Mouse (Mus musculus): ENCODE data around the gene Cyyr1. TPM values are rescaled to one million over a fixed set of nuclear protein-coding genes. Genes with fewer than 3 reads are reported as not detected.
"Not testable (repeated sequence)": the region's sequence is repeated elsewhere in the genome, so short reads cannot be mapped to it uniquely, and the experiment has no call there.

Gene Cyyr1
- not detected for polyA plus RNA-seq (2017; shearing (Covaris generic))

DNA sequence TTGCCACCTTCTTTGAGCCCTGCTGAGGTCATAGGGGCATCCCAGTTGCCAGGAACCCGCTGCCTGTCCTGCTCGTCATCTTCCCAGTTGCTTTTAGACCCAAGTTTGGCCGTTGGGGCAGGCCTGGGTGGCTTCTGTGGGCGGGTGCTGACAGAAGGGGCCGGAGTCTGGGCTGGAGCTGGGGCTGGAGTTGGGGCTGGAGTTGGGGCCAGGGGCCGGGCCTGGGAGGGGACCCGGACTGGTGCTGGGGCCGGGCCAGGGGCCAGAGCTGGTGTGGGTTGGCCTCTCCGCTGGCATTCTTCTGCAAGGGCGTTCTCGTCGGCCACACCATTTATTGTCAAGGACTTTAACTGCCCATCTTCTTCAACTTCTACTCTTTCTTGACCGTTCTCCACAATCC, at the start of gene Cyyr1:
TSS of gene Cyyr1 (minus strand) at position 101 of the 400 bp plus-strand sequence.
- not testable (repeated sequence) for ATAC-seq

GRCm38 (mm10) chr16:85588844-85589243, 35.6 kb upstream of the Cyyr1 start:
- no peak for ATAC-seq

DNA sequence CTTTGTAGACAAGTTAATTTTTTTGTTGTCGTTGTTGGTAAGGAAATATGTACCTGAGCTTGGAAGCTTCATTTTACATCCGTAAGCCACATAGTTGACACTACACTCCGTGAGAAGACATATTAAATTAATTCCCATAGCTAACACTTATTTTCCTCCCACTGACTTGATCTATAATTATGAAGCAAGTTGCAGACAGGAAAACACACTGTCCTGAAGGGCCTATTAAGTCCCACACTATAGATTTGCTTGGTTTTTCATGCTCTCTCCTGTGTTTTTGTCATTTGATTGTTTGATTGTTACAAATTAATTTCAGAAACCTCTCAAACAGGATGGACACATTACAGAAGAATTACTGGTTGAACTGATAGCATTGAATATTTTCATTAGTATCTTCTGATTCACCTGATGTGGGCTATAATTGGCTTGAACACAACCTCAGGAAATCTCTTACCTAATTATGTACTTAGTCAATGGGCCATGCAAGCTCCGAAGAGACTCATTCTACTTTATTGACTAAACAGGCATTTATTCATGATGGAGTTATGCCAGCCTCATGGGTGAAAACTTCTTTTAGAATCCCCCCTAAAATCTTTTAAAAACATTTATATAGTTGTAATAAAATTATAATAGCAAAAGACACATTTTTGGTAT, 34.5 kb upstream of the Cyyr1 start:
- ATAC-seq = no peak

- ATAC-seq = no peak
These were observed 13.3 kb upstream of the Cyyr1 start for GRCm38 (mm10) chr16:85566474-85566873.

DNA sequence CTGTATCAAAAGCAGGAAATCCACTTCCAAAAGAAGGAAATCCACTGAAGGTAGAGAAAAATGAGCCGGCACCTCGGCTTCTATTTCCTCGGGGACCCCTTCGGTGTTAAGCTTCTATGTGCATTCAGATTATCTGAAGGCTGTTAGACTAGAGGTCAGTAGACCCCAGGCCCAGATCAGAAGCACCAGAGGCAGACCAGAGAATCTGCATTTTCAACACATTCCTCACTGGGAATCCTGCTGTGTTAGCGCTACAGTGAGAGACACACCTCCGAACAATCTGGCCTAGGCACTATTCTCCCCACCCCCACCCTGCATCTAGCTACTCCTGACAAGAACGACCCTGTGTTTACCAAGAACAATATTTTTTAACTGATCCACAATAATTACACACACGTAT, 641 bp upstream of the Cyyr1 start:
- no peak for ATAC-seq

GRCm38 (mm10) chr16:85551976-85552375, 1.2 kb downstream of the Cyyr1 start:
- ATAC-seq = not testable (repeated sequence)

DNA sequence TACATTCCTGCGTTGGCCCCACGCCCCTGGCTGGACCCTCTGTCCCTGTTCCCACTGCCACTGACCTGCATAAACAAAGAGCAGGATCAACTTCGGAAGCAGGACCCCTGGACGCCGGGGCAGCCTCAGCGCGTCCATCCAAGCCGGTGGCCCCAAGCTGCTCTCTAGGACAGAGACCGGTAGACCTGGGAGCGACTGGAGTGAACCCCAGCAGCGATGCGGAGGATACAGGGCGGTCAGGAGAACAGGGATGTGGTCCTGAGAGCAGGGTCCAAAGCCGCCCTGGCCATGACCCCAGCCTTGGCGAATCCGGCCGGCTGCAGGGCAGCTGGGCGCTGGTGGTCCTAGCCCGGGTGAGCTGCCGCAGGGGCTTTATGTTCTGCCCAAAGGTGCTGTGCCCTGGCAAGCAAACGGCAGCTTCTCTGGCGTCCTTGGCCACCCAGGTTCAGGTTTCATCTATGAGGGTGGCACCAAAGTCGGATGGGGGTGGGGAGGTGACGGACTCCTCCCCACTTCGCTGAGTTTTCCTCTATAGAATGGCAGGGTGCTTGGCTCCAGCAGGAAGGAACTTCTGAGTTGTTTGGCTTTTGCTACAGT, 3.1 kb downstream of the Cyyr1 start:
- ATAC-seq = no peak

DNA sequence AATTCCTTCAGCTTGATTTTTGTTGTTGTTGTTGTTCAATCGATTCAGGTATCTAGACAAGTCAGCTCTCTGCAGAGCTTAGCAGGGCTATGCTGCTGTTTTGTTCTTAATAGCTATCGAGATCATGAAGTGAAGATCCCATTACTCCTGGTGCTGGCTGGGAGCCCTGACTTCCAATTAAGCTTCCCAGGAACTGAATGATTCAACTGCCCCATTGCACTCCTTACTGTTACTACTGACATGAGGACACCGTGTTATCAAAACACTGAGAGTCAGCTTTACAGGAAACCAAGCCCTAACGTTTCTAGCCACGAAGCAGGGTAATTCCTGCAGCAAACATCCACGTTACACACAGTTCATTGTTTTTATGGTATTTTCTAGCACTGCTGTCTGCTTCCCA, 6.7 kb downstream of the Cyyr1 start:
- no peak for ATAC-seq

DNA sequence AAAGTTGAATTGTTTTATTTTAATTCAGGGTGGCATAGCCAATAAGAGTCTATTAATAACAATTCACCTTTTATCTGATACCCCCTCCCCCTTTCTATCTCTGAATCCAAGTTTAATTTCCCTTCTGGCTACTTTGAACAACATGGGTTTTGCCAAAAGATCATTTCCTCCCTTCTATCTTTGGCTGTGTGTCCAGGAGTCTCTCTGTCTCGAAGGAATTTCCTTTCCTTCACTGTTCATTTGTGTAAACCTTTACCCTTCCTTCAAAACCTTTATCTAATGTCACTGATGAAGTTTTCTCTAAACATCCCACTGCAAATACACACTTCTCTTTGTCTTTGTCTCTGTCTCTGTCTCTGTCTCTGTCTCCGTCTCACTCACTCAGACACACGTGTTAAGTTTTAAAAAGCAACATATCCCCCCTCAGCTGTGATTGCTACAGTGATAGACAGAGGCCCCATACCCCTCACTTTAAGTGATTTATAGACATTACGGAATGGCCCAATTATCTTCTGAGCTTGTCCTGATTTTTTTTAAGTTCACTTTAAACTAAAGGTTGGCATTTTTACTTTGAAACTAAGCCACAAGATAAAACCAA, 11.4 kb downstream of the Cyyr1 start:
- no peak for ATAC-seq

DNA sequence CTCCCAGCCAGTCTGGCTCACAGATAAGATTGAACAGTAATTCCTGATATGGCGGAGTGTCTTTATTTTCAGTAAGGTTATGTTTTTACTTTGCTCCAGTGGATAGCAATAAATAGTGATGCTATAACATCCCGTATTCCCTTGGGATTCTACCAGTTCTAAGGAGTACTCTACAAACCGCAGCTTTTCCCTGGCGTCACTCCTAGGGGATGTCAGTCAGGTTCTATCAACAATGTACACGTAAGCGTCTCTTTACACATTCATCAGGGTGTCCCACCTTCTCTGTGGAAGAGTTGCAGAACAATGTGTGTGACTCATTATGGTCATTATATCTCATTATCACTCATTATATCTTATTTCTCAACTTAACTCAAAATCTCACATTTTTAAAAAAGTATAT, 12.2 kb downstream of the Cyyr1 start:
- no peak for ATAC-seq

GRCm38 (mm10) chr16:85538367-85538766, 14.8 kb downstream of the Cyyr1 start:
- no peak for ATAC-seq

GRCm38 (mm10) chr16:85536075-85536474, 17.1 kb downstream of the Cyyr1 start:
- no peak for ATAC-seq

- ATAC-seq = no peak
These were observed 25.2 kb downstream of the Cyyr1 start for GRCm38 (mm10) chr16:85527743-85528620.

- ATAC-seq = no peak
These were observed 28.6 kb downstream of the Cyyr1 start for GRCm38 (mm10) chr16:85524589-85524988.

GRCm38 (mm10) chr16:85507264-85507663, 45.9 kb downstream of the Cyyr1 start:
- ATAC-seq = no peak

- no peak for ATAC-seq
These were observed 48.1 kb downstream of the Cyyr1 start for GRCm38 (mm10) chr16:85505108-85505507.

- no peak for ATAC-seq
These were observed 49.8 kb downstream of the Cyyr1 start for GRCm38 (mm10) chr16:85503416-85503815.

DNA sequence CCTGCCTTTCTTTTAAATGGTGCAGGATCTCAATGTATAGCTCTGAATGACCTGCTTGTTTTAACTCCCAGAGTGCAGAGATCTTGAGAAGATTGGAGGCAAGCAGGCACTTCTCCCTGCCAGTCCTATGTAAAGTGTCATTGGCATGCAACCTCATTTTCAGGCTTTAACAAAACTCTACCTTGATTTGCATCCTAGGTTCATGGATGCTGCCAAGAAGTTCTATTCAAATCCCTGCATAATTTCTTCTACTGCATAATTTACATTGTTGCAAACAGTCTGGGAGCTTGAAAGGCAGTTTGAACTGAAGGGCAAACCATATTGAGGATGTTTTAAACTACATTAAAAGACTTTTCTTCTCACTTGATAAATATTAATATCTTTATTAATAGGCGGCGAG, 57.4 kb downstream of the Cyyr1 start:
- ATAC-seq = no peak

GRCm38 (mm10) chr16:85488105-85488607, 65.0 kb downstream of the Cyyr1 start:
- no peak for ATAC-seq

- no peak for ATAC-seq
These were observed 65.9 kb downstream of the Cyyr1 start for GRCm38 (mm10) chr16:85487266-85487665.

DNA sequence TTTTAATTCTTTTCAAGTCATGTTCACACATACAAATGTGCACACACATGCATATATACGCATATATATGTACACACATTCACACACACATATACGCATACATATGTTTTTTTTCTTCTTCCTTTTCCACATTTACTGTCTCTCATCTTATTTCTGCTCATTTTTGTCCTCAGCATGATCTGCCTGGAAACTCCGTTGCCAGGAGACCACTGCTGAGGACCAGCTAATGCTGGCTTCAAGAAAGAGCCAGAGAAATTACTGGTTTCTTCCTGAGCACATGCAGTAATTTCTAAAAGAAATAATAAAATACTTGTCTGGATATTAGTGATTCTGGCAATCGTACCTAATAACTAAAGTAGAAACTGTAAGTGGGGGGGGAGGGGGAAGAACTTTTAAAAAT, 68.6 kb downstream of the Cyyr1 start:
- ATAC-seq = no peak

DNA sequence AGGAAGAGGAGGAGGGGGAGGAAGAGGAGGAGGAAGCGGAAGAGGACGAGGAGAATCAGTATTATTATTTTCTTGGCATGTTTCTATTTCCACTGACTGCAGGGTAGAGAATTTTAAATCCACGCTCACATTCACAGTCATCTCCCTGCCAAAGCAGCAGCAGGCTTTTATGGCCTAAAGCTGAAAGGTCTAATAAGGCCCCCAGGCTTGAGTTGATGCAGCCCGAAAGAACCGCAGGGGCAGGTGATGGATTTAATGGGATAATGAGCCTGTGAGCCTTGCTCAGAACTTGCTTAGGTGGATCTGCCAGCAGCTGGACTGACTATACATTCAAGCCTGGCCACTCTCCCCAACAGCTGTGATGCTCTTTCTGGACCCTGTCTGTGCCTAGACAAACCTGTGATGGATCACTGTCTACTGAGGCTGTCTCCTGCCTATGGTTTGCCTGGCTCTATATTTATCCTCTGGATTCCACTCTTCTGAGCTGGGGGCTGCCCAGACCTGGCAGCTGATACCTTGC, 78.6 kb downstream of the Cyyr1 start:
- no peak for ATAC-seq

- ATAC-seq = no peak
These were observed 83.1 kb downstream of the Cyyr1 start for GRCm38 (mm10) chr16:85470057-85470456.
